Mouse (Mus musculus): Measurements from ENCODE around the gene Pacsin1. TPM values are rescaled to one million over a fixed set of nuclear protein-coding genes. Genes with fewer than 3 reads are reported as not detected.

Pacsin1 gene
- total RNA-seq (2021) = under 1 TPM; 0.18 to 0.78 TPM
- long read RNA-seq, experiment 1, full-length matches to known transcripts = 1 of 1 reads
- long read RNA-seq, experiment 1, partial matches to known transcripts = 0 of 1 reads
- long read RNA-seq, experiment 1, other reads (novel, unspliced or antisense) = 0 of 1 reads
- long read RNA-seq, experiment 2, full-length matches to known transcripts = 3 of 3 reads
- long read RNA-seq, experiment 2, partial matches to known transcripts = 0 of 3 reads
- long read RNA-seq, experiment 2, other reads (novel, unspliced or antisense) = 0 of 3 reads

GRCm38 (mm10) chr17:27655089-27656010 is at the start of gene Pacsin1:
TSS of gene Pacsin1 (plus strand) at chr17:27655509.
- no peak for DNase-seq (ENCODE audit: low spot score in 2 of 2)

GRCm38 (mm10) chr17:27609576-27609975 is 45.7 kb upstream of the Pacsin1 start:
- no peak for DNase-seq (ENCODE audit: low spot score in 2 of 2)

- no peak for DNase-seq (ENCODE audit: low spot score in 2 of 2)
Observed at GRCm38 (mm10) chr17:27610679-27611518, 44.4 kb upstream of the Pacsin1 start.

GRCm38 (mm10) chr17:27611519-27611884 is 43.8 kb upstream of the Pacsin1 start:
- DNase-seq (ENCODE audit: low spot score in 2 of 2) = no peak

- DNase-seq (ENCODE audit: low spot score in 2 of 2) = no peak
Observed at GRCm38 (mm10) chr17:27611994-27612393, 43.3 kb upstream of the Pacsin1 start.

GRCm38 (mm10) chr17:27613016-27613415 is 42.3 kb upstream of the Pacsin1 start:
- no peak for DNase-seq (ENCODE audit: low spot score in 2 of 2)

GRCm38 (mm10) chr17:27615388-27615787 is 39.9 kb upstream of the Pacsin1 start:
- DNase-seq (ENCODE audit: low spot score in 2 of 2) = no peak

- DNase-seq (ENCODE audit: low spot score in 2 of 2) = no peak
Observed at GRCm38 (mm10) chr17:27621161-27621560, 34.1 kb upstream of the Pacsin1 start.

- DNase-seq (ENCODE audit: low spot score in 2 of 2) = no peak
Observed at GRCm38 (mm10) chr17:27621705-27622531, 33.4 kb upstream of the Pacsin1 start.

- peak in 1 of 2 experiments; percentile 56 for DNase-seq (ENCODE audit: low spot score in 2 of 2)
Observed at GRCm38 (mm10) chr17:27622611-27623359, 32.5 kb upstream of the Pacsin1 start.

- peak; percentile 83 to 90 for DNase-seq (ENCODE audit: low spot score in 2 of 2)
Observed at GRCm38 (mm10) chr17:27623360-27624326, 31.7 kb upstream of the Pacsin1 start, which contains the start of gene Nudt3. TSS of gene Nudt3 (minus strand) at chr17:27623495.

- DNase-seq (ENCODE audit: low spot score in 2 of 2) = no peak
Observed at GRCm38 (mm10) chr17:27625455-27626251, 29.7 kb upstream of the Pacsin1 start.

- DNase-seq (ENCODE audit: low spot score in 2 of 2) = no peak
Observed at GRCm38 (mm10) chr17:27626681-27627080, 28.6 kb upstream of the Pacsin1 start.

- no peak for DNase-seq (ENCODE audit: low spot score in 2 of 2)
Observed at GRCm38 (mm10) chr17:27627451-27627850, 27.9 kb upstream of the Pacsin1 start.

GRCm38 (mm10) chr17:27628376-27628775 is 26.9 kb upstream of the Pacsin1 start:
- no peak for DNase-seq (ENCODE audit: low spot score in 2 of 2)

- peak in 1 of 2 experiments; percentile 75 for DNase-seq (ENCODE audit: low spot score in 2 of 2)
Observed at GRCm38 (mm10) chr17:27629249-27630020, 25.9 kb upstream of the Pacsin1 start.

Measured in gastrocnemius, postnatal 4 days (tissue).